Mouse (Mus musculus): Measurements from ENCODE around the gene Pbrm1. TPM values are rescaled to one million over a fixed set of nuclear protein-coding genes. Genes with fewer than 3 reads are reported as not detected.

Gene Pbrm1
- polyA plus RNA-seq, 1 experiment from 2014 or later: 156 TPM

DNA sequence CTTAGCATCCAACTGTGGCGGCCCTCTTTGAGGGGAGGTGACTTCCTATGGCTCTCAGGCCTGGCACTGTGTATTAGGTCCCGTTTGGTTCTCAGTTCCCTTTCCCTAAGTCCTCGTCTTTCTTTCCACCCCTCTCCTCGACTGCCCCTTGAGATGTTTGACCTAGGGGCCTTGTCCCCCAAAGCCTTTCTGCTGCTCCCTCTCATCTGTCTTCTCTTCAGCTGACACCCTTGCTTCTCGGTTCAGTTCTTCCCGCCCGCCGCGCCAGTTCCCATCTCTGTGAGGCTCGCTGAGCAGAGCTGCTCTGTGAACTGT, 118.3 kb downstream of the Pbrm1 start:
- ATAC-seq (ENCODE audit: low FRiP score, low read depth): no peak
- Histone ChIP-seq H3K27me3 (no peaks in the 10 kb centered on the region), H3K27ac (no peak overlapping the region; the same call in 1 of the 2 replicates), H3K9ac (no peak overlapping the region), H3K4me3 (no peak overlapping the region), H3K36me3 (peaks cover 83% of the 10 kb centered on the region), H3K9me3 (no peaks in the 10 kb centered on the region), H3K4me1 (peaks cover 25% of the 10 kb centered on the region), H3K4me2 (replicated peaks) (no peak overlapping the region)
- 87% methylated on average over 10 of the region's 10 CpGs for WGBS

DNA sequence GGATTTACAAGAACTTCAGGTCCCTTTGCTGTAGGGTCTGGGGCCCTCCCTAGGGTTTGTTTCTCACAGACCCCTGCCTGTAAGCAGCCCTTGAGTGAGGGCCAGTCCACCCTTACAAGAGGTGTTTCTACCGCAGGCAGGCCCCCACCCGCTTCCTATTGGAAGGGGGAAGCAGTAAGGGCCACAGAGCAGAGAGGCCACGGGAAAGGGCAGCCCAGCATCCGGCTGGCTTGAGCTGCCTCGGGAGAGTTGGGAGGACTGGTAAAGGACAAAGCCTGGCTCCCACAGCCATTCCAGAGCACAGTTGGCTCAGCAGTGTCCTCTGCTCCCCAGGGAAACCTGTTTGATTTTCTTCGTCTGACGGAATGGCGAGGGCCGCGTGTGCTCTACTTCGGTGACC, 118.9 kb downstream of the Pbrm1 start:
- Histone ChIP-seq H3K36me3 (peaks cover 89% of the 10 kb centered on the region), H3K27ac (peak overlapping the region; percentile 22; the same call in 1 of the 2 replicates), H3K4me3 (no peak overlapping the region), H3K27me3 (no peaks in the 10 kb centered on the region), H3K9me3 (no peaks in the 10 kb centered on the region), H3K4me1 (peaks cover 20% of the 10 kb centered on the region), H3K9ac (no peak overlapping the region), H3K4me2 (replicated peaks) (no peak overlapping the region)
- WGBS: 81% methylated on average over 11 of the region's 11 CpGs
- ATAC-seq (ENCODE audit: low FRiP score, low read depth): no peak

DNA sequence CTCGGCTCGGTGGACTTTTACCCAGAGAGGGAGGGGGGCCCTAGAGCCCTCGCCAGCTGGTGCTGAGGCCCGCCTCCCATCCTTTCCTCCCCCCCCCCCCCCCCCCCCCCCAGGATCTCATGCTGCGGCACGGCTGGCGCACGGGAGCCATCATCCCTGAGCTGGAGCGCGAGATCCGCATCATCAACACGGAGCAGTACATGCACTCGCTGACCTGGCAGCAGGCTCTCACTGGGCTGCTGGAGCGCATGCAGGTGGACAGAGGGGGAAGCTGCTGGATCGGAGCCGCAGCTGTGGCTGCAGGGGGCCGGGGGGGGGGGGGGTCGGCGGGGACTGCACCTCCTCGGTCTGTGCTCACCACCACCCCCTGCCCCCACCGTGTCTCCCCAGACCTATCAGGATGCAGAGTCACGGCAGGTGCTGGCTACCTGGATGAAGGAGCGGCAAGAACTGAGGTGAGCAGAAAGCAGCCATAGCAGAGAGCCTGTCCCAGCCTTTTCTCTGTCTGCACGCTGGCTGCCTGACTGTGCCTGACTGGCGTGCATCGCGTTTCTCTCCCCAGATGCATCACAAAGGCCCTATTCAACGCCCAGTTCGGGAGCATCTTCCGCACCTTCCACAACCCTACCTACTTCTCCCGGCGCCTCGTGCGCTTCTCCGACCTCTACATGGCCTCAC, 119.4 kb downstream of the Pbrm1 start:
- Histone ChIP-seq H3K4me1 (peaks cover 14% of the 10 kb centered on the region), H3K9ac (no peak overlapping the region), H3K4me2 (replicated peaks) (no peak overlapping the region), H3K9me3 (no peaks in the 10 kb centered on the region), H3K27me3 (no peaks in the 10 kb centered on the region), H3K36me3 (peaks cover 89% of the 10 kb centered on the region), H3K4me3 (no peak overlapping the region), H3K27ac (no peak overlapping the region)
- 87% methylated on average over 23 of the region's 35 CpGs for WGBS
- no peak for ATAC-seq (ENCODE audit: low FRiP score, low read depth)

DNA sequence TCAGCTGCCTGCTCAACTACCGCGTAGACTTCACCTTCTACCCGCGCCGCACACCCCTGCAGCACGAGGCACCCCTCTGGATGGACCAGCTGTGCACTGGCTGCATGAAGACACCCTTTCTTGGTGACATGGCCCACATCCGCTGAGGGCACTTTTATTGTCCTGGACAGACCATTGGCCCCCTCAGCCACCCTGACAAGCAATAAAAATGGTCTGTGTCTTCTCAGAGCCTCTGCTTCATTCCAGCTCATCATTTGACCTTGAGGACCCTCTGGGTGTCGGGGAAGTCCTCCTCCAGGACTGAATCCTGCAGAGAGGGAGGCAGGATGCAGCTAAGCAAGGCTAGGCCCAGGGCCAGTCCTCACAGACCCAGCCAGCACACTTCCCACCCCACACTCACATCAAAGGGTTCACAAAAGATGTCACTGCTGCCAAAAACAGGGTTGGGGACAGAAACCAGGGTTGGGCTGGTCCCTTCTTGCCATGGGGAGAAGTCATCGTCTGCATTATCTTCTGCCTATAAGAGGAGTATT, 120.0 kb downstream of the Pbrm1 start:
- no peak for ATAC-seq (ENCODE audit: low FRiP score, low read depth)
- Histone ChIP-seq H3K4me2 (replicated peaks) (no peak overlapping the region), H3K9me3 (no peaks in the 10 kb centered on the region), H3K4me1 (peaks cover 8% of the 10 kb centered on the region), H3K4me3 (no peak overlapping the region), H3K27me3 (no peaks in the 10 kb centered on the region), H3K27ac (no peak overlapping the region), H3K9ac (no peak overlapping the region), H3K36me3 (peaks cover 89% of the 10 kb centered on the region)
- 94% methylated on average over 9 of the region's 9 CpGs for WGBS

DNA sequence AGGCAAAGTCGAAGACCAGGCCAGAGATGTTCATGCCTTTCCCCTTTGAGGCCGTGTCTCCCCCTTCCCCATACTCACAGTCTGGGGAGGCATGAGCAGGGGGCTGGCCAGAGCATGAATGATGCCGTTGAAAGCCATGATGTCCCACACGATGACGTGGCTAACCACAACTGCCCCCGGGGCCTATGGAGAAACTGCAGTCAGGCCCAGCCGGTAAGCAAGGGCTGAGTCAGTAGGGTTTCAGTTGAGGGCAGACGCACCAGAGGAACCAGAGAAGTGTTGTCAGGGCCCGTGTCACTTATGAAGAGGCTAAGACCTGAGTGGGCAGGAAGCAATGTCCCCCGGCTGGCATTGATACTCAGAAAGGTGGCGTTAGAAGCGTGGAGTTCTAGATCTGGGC, 120.7 kb downstream of the Pbrm1 start:
- no peak overlapping the region for H3K4me3 ChIP-seq

DNA sequence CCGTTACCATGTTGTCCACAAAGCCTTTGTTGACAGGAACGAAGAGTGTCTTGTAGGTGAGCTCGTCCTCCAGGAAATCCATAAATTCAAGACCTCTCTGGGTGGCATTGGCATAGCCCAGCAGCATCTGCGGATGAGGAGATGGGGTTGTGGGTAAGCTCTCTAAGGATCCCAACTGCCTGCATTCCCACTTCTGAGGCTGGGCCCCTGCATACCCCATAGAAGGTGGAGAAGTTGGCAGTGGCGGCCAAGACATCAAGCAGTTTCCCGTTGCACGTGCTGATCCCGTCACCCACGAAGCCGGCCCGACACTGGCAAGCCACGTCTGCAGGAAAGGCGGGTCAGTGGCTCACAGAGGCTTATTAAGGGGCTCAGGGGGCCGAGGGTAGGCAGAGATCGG, 121.2 kb downstream of the Pbrm1 start:
- Histone ChIP-seq H3K4me2 (replicated peaks) (no peak overlapping the region), H3K4me1 (no peaks in the 10 kb centered on the region), H3K36me3 (peaks cover 77% of the 10 kb centered on the region), H3K27me3 (no peaks in the 10 kb centered on the region), H3K9ac (no peak overlapping the region), H3K27ac (no peak overlapping the region), H3K9me3 (no peaks in the 10 kb centered on the region), H3K4me3 (no peak overlapping the region)
- no peak for ATAC-seq (ENCODE audit: low FRiP score, low read depth)
- whole genome bisulfite sequencing: 91% methylated on average over 15 of the region's 15 CpGs

More for the DNA sequence above, 120.7 kb downstream of the Pbrm1 start:
- Histone ChIP-seq H3K9ac (no peak overlapping the region), H3K4me2 (replicated peaks) (no peak overlapping the region), H3K27me3 (no peaks in the 10 kb centered on the region), H3K36me3 (peaks cover 82% of the 10 kb centered on the region), H3K27ac (no peak overlapping the region), H3K4me1 (peaks cover 2% of the 10 kb centered on the region), H3K9me3 (no peaks in the 10 kb centered on the region)
- 89% methylated on average over 12 of the region's 12 CpGs for WGBS
- no peak for ATAC-seq (ENCODE audit: low FRiP score, low read depth)

DNA sequence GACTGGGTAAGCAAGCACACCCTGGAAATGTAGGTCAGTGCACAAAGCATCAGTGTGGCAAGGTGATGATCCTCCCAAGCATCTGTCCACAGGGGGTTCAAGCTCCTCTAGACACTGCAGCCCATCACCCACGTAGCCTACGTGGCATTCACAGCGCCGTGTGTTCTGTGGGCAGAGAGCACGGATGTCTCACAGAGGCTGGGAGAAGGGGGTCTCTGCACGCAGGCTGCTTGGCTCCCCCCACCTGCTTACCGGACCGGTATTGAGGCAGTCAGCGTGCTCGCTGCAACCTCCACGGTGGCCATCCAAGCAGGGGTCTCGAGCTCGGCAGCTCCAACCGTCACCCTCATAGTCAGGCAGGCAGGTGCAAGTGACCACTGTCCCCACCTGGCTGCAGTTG, 122.1 kb downstream of the Pbrm1 start:
- 96% methylated on average over 14 of the region's 14 CpGs for WGBS
- H3K4me1 ChIP-seq: no peaks in the 10 kb centered on the region

DNA sequence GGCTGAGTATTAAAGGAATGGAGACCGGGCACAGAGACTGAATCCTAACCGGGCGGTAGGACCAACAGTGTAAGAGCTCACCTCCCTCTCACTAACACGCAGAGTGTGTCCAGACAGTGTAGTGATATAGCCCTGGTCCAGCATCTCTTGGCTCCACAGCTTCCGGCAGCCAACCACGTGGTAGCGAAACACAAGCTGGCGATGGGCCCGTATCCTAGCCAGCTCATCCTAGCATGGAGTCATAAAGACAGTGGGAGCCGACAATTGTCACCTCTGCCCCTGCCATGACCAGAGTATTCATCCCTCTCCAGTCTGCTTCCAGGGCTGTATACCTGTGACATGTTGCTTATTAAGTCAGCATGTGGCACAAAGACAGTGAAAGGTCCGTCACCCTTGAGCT, 126.8 kb downstream of the Pbrm1 start:
- H3K36me3 ChIP-seq: peaks cover 21% of the 10 kb centered on the region
- 89% methylated on average over 11 of the region's 11 CpGs for WGBS
- H3K4me2 ChIP-seq (replicated peaks): no peak overlapping the region
- H3K27ac ChIP-seq: no peak overlapping the region
- H3K27me3 ChIP-seq: no peaks in the 10 kb centered on the region
- H3K4me3 ChIP-seq: no peak overlapping the region
- no peaks in the 10 kb centered on the region for H3K9me3 ChIP-seq
- H3K4me1 ChIP-seq: no peaks in the 10 kb centered on the region
- ATAC-seq (ENCODE audit: low FRiP score, low read depth): no peak
- H3K9ac ChIP-seq: no peak overlapping the region

More for the DNA sequence above, 122.1 kb downstream of the Pbrm1 start:
- Histone ChIP-seq H3K4me2 (replicated peaks) (no peak overlapping the region), H3K36me3 (peaks cover 68% of the 10 kb centered on the region), H3K9me3 (no peaks in the 10 kb centered on the region), H3K4me3 (no peak overlapping the region), H3K9ac (no peak overlapping the region), H3K27ac (no peak overlapping the region), H3K27me3 (no peaks in the 10 kb centered on the region)
- ATAC-seq (ENCODE audit: low FRiP score, low read depth): no peak

DNA sequence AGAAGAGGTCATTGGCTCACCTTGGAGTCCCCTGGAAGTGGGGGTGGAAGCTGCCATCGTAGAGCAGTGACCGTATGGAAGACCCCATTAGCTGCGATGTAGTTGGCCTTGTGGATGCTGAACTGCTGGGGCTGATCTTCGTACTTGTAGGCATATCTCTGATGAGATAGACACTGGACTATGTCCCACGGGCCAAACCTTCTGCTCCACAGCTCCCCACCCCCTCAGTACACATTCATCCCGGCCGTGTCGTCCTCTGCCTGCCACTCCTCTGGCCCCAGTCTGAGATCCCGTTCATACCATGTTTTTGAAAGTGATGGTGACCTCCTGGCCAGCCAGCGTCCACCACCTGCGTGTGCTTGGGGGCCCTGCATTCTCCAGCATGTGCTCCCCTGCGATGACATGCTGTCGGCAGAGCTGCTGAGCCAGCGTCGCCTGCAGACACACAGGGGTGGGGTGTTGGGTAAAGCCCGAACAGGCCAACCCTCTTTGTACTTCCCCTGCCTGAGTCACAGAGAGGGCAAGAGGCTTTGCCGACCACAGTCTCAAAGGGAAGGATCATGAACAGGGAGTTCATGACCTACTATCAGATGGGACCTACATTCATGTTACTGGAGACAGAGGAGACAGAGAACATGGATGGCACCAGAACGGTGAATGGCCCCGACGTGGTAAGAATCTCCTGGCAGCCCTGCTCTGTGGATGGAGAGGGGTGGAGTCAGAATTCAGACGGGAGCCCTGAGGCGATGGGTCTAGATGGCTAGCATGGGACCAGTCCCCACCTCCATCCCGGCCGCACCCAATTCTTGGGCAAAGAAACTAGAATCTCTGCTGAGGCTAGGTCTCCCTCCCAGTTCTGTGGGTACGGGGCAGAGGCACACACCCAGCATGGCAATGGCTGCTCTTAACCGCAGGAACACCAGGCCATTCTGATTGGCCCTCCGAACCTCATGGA, 141.5 kb downstream of the Pbrm1 start:
- H3K4me2 ChIP-seq (replicated peaks): no peak overlapping the region
- 73% methylated on average over 27 of the region's 27 CpGs for WGBS
- ATAC-seq (ENCODE audit: low FRiP score, low read depth): no peak

DNA sequence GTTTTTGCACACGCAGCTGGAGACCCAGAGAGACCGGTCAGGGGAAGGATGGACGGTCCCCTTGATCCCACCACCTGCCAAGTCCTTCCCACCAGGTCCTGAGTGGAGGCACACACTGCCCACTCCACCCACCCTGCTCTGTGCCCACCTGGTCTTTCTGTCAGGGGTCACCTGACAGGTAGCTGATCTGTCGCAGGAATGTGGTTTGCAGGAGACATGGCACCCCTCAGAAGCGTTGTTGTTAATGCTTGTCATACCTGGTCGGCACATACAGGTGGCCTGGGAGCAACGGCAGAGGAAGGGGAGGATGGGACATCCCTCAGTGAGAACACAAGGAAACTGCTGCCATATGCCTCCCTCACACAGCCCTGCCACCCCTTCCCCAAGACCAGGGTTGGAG, 142.3 kb downstream of the Pbrm1 start:
- WGBS: 89% methylated on average over 7 of the region's 7 CpGs
- Histone ChIP-seq H3K4me2 (replicated peaks) (no peak overlapping the region), H3K4me1 (peaks cover 9% of the 10 kb centered on the region), H3K4me3 (no peak overlapping the region), H3K27me3 (no peaks in the 10 kb centered on the region), H3K27ac (no peak overlapping the region), H3K9ac (no peak overlapping the region), H3K9me3 (no peaks in the 10 kb centered on the region), H3K36me3 (no peaks in the 10 kb centered on the region)
- ATAC-seq (ENCODE audit: low FRiP score, low read depth): no peak

More for the DNA sequence above, 141.5 kb downstream of the Pbrm1 start:
- no peak overlapping the region for H3K4me3 ChIP-seq
- 0 out of 2 replicates have a peak, but pooled peaks cover 3% of the 10 kb centered on the region for H3K4me1 ChIP-seq
- H3K9ac ChIP-seq: no peak overlapping the region
- H3K27ac ChIP-seq: no peak overlapping the region
- no peaks in the 10 kb centered on the region for H3K9me3 ChIP-seq
- no peaks in the 10 kb centered on the region for H3K27me3 ChIP-seq
- no peaks in the 10 kb centered on the region for H3K36me3 ChIP-seq

DNA sequence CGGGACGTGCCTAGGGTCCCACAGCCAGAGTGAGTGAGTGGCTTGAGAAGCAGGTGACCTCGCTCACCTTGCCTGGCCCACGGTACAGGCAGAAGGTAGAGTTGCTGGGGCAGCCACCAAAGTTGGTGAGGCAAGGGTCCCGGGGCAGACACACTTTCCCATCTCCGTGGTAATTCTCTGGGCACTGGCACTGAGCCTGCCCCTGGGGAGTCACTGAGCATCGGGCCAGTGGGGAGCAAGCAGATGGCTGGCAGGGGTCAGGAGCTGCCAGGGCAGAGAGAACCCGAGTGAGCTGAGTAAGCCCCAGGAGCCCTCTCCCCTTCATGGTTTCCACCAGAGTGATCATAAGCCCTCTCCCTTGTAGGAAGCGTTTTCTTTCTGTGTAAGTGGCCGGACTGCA, 142.7 kb downstream of the Pbrm1 start:
- Histone ChIP-seq H3K27me3 (no peaks in the 10 kb centered on the region), H3K4me3 (no peak overlapping the region), H3K9ac (no peak overlapping the region), H3K4me2 (replicated peaks) (no peak overlapping the region), H3K9me3 (no peaks in the 10 kb centered on the region), H3K4me1 (peaks cover 14% of the 10 kb centered on the region), H3K36me3 (no peaks in the 10 kb centered on the region), H3K27ac (no peak overlapping the region)
- ATAC-seq (ENCODE audit: low FRiP score, low read depth): no peak
- 75% methylated on average over 10 of the region's 10 CpGs for WGBS

DNA sequence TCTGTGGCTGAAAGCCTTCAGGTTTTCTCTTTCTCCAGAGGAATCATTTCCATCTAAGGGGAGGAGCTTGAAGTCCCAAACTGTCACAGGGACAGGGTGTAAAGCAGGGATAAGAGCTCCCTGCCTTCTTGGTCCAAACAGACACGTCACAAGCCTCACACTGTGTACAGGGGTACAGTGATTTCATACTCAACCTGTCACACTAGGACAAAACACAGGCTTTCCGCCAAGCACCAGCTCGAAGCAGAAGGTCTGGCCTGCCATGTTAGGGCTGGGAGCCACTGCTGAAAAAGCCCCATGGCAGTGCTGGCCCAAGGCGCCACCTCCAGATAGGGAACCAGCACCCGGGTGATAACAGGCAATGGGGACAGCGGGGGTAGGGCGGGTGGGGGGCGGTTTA, 145.1 kb downstream of the Pbrm1 start:
- peaks cover 36% of the 10 kb centered on the region for H3K4me1 ChIP-seq
- H3K4me3 ChIP-seq: no peak overlapping the region
- 81% methylated on average over 8 of the region's 8 CpGs for WGBS
- no peaks in the 10 kb centered on the region for H3K36me3 ChIP-seq
- H3K27ac ChIP-seq: no peak overlapping the region
- no peaks in the 10 kb centered on the region for H3K27me3 ChIP-seq
- no peak for ATAC-seq (ENCODE audit: low FRiP score, low read depth)
- H3K9ac ChIP-seq: no peak overlapping the region
- no peak overlapping the region for H3K4me2 ChIP-seq (replicated peaks)
- no peaks in the 10 kb centered on the region for H3K9me3 ChIP-seq

Data from limb, embryonic 13.5 days (tissue).